Mouse (Mus musculus): ENCODE measurements around the gene Casz1. TPM values are rescaled to one million over a fixed set of nuclear protein-coding genes. Genes with fewer than 3 reads are reported as not detected.

The Casz1 gene
- polyA plus RNA-seq, 1 experiment from 2014 or later = 7.8 TPM

GRCm38 (mm10) chr4:148968859-148969258 lies 164.6 kb downstream of the Casz1 start:
- H3K27me3 ChIP-seq (replicated peaks; ENCODE audit: control insufficient read depth, insufficient read depth, low read length) = no peaks in the 10 kb centered on the region
- no peak overlapping the region for H3K4me3 ChIP-seq (ENCODE audit: low read depth, low read length)
- 69% methylated on average over 5 of the region's 5 CpGs for WGBS
- H3K4me2 ChIP-seq (ENCODE audit: low read depth, low read length) = no peak overlapping the region
- DNase-seq (ENCODE audit: low spot score) (no peak), ATAC-seq (ENCODE audit: low read depth) (no peak)
- H3K27ac ChIP-seq (replicated peaks; ENCODE audit: low read depth, low read length) = no peak overlapping the region
- no peaks in the 10 kb centered on the region for H3K36me3 ChIP-seq (ENCODE audit: control insufficient read depth, insufficient read depth, low read length)
- no peak overlapping the region for H3K9ac ChIP-seq (ENCODE audit: low read depth, low read length)
- H3K9me3 ChIP-seq (ENCODE audit: control insufficient read depth, low read length) = no peaks in the 10 kb centered on the region
- peaks cover 30% of the 10 kb centered on the region for H3K4me1 ChIP-seq (ENCODE audit: control insufficient read depth, insufficient read depth, low read length)

GRCm38 (mm10) chr4:148969610-148970009 lies 165.4 kb downstream of the Casz1 start:
- ATAC-seq (ENCODE audit: low read depth) (no peak), DNase-seq (ENCODE audit: low spot score) (no peak)
- no peak overlapping the region for H3K4me3 ChIP-seq (ENCODE audit: low read depth, low read length)
- peaks cover 25% of the 10 kb centered on the region for H3K4me1 ChIP-seq (ENCODE audit: control insufficient read depth, insufficient read depth, low read length)
- no peak overlapping the region for H3K9ac ChIP-seq (ENCODE audit: low read depth, low read length)
- H3K27me3 ChIP-seq (replicated peaks; ENCODE audit: control insufficient read depth, insufficient read depth, low read length) = no peaks in the 10 kb centered on the region
- no peaks in the 10 kb centered on the region for H3K9me3 ChIP-seq (ENCODE audit: control insufficient read depth, low read length)
- no peak overlapping the region for H3K4me2 ChIP-seq (ENCODE audit: low read depth, low read length)
- WGBS = 73% methylated on average over 5 of the region's 5 CpGs
- no peaks in the 10 kb centered on the region for H3K36me3 ChIP-seq (ENCODE audit: control insufficient read depth, insufficient read depth, low read length)
- H3K27ac ChIP-seq (replicated peaks; ENCODE audit: low read depth, low read length) = no peak overlapping the region

- Histone ChIP-seq H3K9me3 (ENCODE audit: control insufficient read depth, low read length) (no peaks in the 10 kb centered on the region), H3K4me2 (ENCODE audit: low read depth, low read length) (no peak overlapping the region), H3K27me3 (replicated peaks; ENCODE audit: control insufficient read depth, insufficient read depth, low read length) (no peaks in the 10 kb centered on the region), H3K27ac (replicated peaks; ENCODE audit: low read depth, low read length) (no peak overlapping the region), H3K9ac (ENCODE audit: low read depth, low read length) (no peak overlapping the region), H3K4me3 (ENCODE audit: low read depth, low read length) (no peak overlapping the region), H3K4me1 (ENCODE audit: control insufficient read depth, insufficient read depth, low read length) (peaks cover 16% of the 10 kb centered on the region), H3K36me3 (ENCODE audit: control insufficient read depth, insufficient read depth, low read length) (no peaks in the 10 kb centered on the region)
- DNase-seq (ENCODE audit: low spot score) = no peak
- WGBS = 89% methylated on average over 4 of the region's 4 CpGs
- ATAC-seq (ENCODE audit: low read depth) = no peak
Observed at GRCm38 (mm10) chr4:148970742-148971141, 166.5 kb downstream of the Casz1 start.

DNA sequence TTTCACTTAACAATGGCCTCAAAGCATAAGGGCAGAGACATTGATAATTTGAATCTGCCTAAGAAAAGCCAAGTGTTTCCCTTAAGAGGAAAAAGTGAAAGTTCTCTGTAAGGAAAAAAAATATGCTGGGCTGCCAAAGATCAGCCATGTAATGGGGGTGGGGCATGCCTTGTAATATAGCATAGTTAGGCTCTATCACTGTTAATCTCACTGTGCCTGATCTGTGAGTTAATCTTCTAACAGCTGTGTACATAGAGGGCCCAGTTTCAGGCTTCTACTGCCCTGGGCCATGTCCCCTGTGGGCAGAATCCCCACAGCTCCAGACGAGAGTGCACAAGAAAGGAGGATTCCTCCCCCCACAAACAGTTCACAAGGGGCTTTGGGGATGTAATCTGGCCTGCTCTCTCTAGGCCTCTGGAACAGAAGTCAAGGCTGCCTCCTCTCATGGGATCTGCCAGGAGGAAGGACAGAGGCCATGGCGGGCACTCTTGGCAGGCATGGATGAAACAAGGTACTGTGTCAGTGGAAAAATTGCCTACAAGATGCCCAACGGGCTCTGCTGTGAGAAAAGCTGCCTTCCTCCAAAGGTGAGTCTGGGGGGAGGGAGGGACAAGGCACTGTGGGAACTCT lies 167.5 kb downstream of the Casz1 start:
- peak; percentile 56 for ATAC-seq (ENCODE audit: low read depth)

GRCm38 (mm10) chr4:148972707-148973106 lies 168.5 kb downstream of the Casz1 start:
- Histone ChIP-seq H3K9me3 (ENCODE audit: control insufficient read depth, low read length) (no peaks in the 10 kb centered on the region), H3K27ac (replicated peaks; ENCODE audit: low read depth, low read length) (no peak overlapping the region), H3K36me3 (ENCODE audit: control insufficient read depth, insufficient read depth, low read length) (no peaks in the 10 kb centered on the region), H3K9ac (ENCODE audit: low read depth, low read length) (no peak overlapping the region), H3K4me1 (ENCODE audit: control insufficient read depth, insufficient read depth, low read length) (peaks cover 14% of the 10 kb centered on the region; the same call in 1 of the 2 replicates), H3K27me3 (replicated peaks; ENCODE audit: control insufficient read depth, insufficient read depth, low read length) (no peaks in the 10 kb centered on the region), H3K4me3 (ENCODE audit: low read depth, low read length) (no peak overlapping the region), H3K4me2 (ENCODE audit: low read depth, low read length) (no peak overlapping the region)
- ATAC-seq (ENCODE audit: low read depth) (no peak), DNase-seq (ENCODE audit: low spot score) (no peak)
- 70% methylated on average over 14 of the region's 14 CpGs for WGBS

More for the DNA sequence above, 167.5 kb downstream of the Casz1 start:
- Histone ChIP-seq H3K9ac (ENCODE audit: low read depth, low read length) (no peak overlapping the region), H3K4me3 (ENCODE audit: low read depth, low read length) (no peak overlapping the region), H3K4me2 (ENCODE audit: low read depth, low read length) (no peak overlapping the region), H3K9me3 (ENCODE audit: control insufficient read depth, low read length) (no peaks in the 10 kb centered on the region), H3K36me3 (ENCODE audit: control insufficient read depth, insufficient read depth, low read length) (no peaks in the 10 kb centered on the region), H3K4me1 (ENCODE audit: control insufficient read depth, insufficient read depth, low read length) (peaks cover 14% of the 10 kb centered on the region; the same call in 1 of the 2 replicates), H3K27ac (replicated peaks; ENCODE audit: low read depth, low read length) (no peak overlapping the region), H3K27me3 (replicated peaks; ENCODE audit: control insufficient read depth, insufficient read depth, low read length) (no peaks in the 10 kb centered on the region)
- DNase-seq (ENCODE audit: low spot score) = peak; percentile 52
- WGBS = 50% methylated on average over 3 of the region's 3 CpGs

DNA sequence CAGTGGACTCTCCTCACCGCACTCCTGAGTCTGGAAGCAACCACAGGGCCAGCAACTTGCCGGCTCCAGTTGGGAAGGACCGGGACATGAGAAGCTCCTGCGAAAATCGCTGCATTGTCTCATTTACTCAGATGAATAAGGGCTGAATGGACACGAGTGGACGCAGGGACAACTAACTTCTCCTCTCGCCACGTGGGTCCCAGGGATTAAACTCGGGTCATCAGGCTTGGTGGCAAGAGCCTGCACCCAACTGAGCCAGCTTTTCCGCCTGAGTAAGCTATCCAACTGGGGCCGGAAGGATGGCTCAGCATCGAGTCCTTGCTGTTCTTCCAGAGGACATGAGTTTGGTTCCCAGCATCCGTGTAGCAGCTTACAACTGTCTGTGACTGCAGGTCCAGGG lies 169.2 kb downstream of the Casz1 start:
- Histone ChIP-seq H3K4me2 (ENCODE audit: low read depth, low read length) (no peak overlapping the region), H3K27ac (replicated peaks; ENCODE audit: low read depth, low read length) (no peak overlapping the region), H3K9ac (ENCODE audit: low read depth, low read length) (no peak overlapping the region), H3K4me3 (ENCODE audit: low read depth, low read length) (no peak overlapping the region), H3K9me3 (ENCODE audit: control insufficient read depth, low read length) (no peaks in the 10 kb centered on the region), H3K4me1 (ENCODE audit: control insufficient read depth, insufficient read depth, low read length) (peaks cover 17% of the 10 kb centered on the region; the same call in 1 of the 2 replicates), H3K36me3 (ENCODE audit: control insufficient read depth, insufficient read depth, low read length) (no peaks in the 10 kb centered on the region), H3K27me3 (replicated peaks; ENCODE audit: control insufficient read depth, insufficient read depth, low read length) (no peaks in the 10 kb centered on the region)
- ATAC-seq (ENCODE audit: low read depth) = no peak
- 83% methylated on average over 13 of the region's 14 CpGs for WGBS
- DNase-seq (ENCODE audit: low spot score) = no peak

- peaks cover 26% of the 10 kb centered on the region; the same call in 1 of the 2 replicates for H3K4me1 ChIP-seq (ENCODE audit: control insufficient read depth, insufficient read depth, low read length)
- H3K9ac ChIP-seq (ENCODE audit: low read depth, low read length) = no peak overlapping the region
- H3K4me2 ChIP-seq (ENCODE audit: low read depth, low read length) = no peak overlapping the region
- 64% methylated on average over 7 of the region's 7 CpGs for WGBS
- DNase-seq (ENCODE audit: low spot score) (peak; percentile 71), ATAC-seq (ENCODE audit: low read depth) (peak; percentile 32; the same call in 1 of the 2 replicates)
- H3K36me3 ChIP-seq (ENCODE audit: control insufficient read depth, insufficient read depth, low read length) = no peaks in the 10 kb centered on the region
- no peak overlapping the region for H3K27ac ChIP-seq (replicated peaks; ENCODE audit: low read depth, low read length)
- no peaks in the 10 kb centered on the region for H3K27me3 ChIP-seq (replicated peaks; ENCODE audit: control insufficient read depth, insufficient read depth, low read length)
- H3K4me3 ChIP-seq (ENCODE audit: low read depth, low read length) = no peak overlapping the region
- no peaks in the 10 kb centered on the region for H3K9me3 ChIP-seq (ENCODE audit: control insufficient read depth, low read length)
Observed at GRCm38 (mm10) chr4:148974833-148975232, 170.6 kb downstream of the Casz1 start.

DNA sequence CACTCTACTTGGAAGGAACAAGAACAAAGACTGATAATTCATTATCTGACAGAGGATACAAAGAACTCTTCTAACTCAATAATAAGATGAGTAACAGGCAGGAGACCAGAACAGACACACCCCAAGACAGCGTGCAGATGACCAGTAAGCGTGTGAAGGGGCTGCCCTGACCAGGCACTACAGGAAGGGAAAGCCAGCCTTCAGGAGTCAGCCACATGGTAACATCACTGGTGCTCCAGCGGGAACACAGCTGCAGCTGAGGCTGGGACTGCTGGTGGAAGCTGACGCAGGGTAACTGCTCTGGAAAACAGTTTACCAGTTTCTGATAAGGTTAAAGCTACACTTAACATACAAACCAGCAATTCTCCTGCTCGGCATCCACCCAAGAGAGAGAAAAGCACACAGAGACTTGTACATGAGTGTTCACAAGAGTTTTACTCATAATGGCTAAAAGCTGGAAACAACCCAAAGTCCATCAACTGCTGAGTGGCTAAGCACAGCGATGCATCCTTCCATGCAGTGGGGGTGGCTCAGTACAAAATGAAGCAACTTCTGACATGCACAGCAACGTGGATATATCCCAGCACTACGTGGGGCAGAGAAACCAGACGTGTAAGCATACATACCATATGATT lies 174.1 kb downstream of the Casz1 start:
- Histone ChIP-seq H3K4me2 (ENCODE audit: low read depth, low read length) (no peak overlapping the region), H3K27ac (replicated peaks; ENCODE audit: low read depth, low read length) (no peak overlapping the region), H3K9me3 (ENCODE audit: control insufficient read depth, low read length) (no peaks in the 10 kb centered on the region), H3K36me3 (ENCODE audit: control insufficient read depth, insufficient read depth, low read length) (peaks cover 2% of the 10 kb centered on the region; the same call in 1 of the 2 replicates), H3K27me3 (replicated peaks; ENCODE audit: control insufficient read depth, insufficient read depth, low read length) (no peaks in the 10 kb centered on the region), H3K4me3 (ENCODE audit: low read depth, low read length) (no peak overlapping the region), H3K4me1 (ENCODE audit: control insufficient read depth, insufficient read depth, low read length) (0 out of 2 replicates have a peak, but pooled peaks cover 14% of the 10 kb centered on the region), H3K9ac (ENCODE audit: low read depth, low read length) (no peak overlapping the region)
- no peak for ATAC-seq (ENCODE audit: low read depth)
- WGBS = 45% methylated on average over 9 of the region's 9 CpGs
- DNase-seq (ENCODE audit: low spot score) = peak; percentile 27

Data from embryonic facial prominence, embryonic 14.5 days (tissue).